Mouse (Mus musculus) bone marrow macrophage, adult 2 months (primary cell): ENCODE measurements around the gene Blcap. TPM values are rescaled to one million over a fixed set of nuclear protein-coding genes. Genes with fewer than 3 reads are reported as not detected.

Source experiments
- H3K27ac ChIP-seq: 2 replicates; pipeline ENCODE4 v1.5.1; 2012; ENCODE audit warnings: low read depth, low read length; ENCODE audit not compliant: insufficient read depth
- H3K4me1 ChIP-seq: 2 replicates; pipeline ENCODE4 v1.6.1; 2012; ENCODE audit warnings: low read length; ENCODE audit not compliant: control insufficient read depth, insufficient read depth
- H3K4me3 ChIP-seq: 2 replicates; pipeline ENCODE4 v1.5.1; 2012; ENCODE audit warnings: mild to moderate bottlenecking, low read length, moderate library complexity; ENCODE audit not compliant: insufficient read depth
- CTCF ChIP-seq: IDR thresholded peaks from 2 replicates; pipeline ENCODE4 v1.5.1; 2012; ENCODE audit warnings: low read depth, mild to moderate bottlenecking, low read length, moderate library complexity
- POLR2A ChIP-seq: IDR thresholded peaks from 2 replicates; pipeline ENCODE4 v1.6.1; 2012; ENCODE audit warnings: mild to moderate bottlenecking, low read depth, low read length, borderline replicate concordance
- polyA plus RNA-seq: library from polyadenylated mRNA; stranded (reverse); fragments of >200 nt; gene quantifications from 2 replicates; pipeline ENCODE4 v1.2.4, GENCODE M21; 2012; ENCODE audit not compliant: missing spikeins, insufficient read depth, insufficient read length

The Blcap gene
- polyA plus RNA-seq, 1 experiment: 33.5 TPM

DNA sequence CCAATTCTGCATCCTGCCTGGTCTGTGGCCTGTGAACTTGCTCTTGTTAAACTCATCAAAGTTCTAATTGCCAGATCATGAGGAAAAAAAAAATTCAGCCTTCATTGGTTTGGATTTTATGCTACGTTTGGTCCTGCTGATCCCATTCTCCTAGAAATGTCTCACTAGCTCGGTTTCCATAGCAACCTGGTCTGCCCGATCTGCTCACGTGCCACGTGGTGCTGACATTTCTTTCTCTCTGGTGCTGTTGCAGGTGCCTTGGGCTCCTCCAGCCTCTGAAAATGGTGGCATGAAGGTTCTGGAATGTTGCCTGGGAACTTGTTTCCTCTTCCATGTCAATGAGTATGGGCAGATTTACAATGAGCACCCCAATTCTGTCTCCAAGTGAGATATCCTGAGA, 50.6 kb downstream of the Blcap start:
- no peak overlapping the region for H3K27ac ChIP-seq
- H3K4me1 ChIP-seq: no peaks in the 10 kb centered on the region
- no peak overlapping the region for H3K4me3 ChIP-seq
- TF ChIP-seq CTCF (no peak), POLR2A (no peak)

- Histone ChIP-seq H3K27ac (no peak overlapping the region), H3K4me1 (peaks cover 6% of the 10 kb centered on the region), H3K4me3 (no peak overlapping the region)
- TF ChIP-seq POLR2A (no peak), CTCF (no peak)
Measured at GRCm38 (mm10) chr2:157519452-157519851, 51.6 kb downstream of the Blcap start.

GRCm38 (mm10) chr2:157518451-157518850, 52.6 kb downstream of the Blcap start:
- no peak overlapping the region for H3K27ac ChIP-seq
- TF ChIP-seq CTCF: no peak
- TF ChIP-seq POLR2A: no peak
- peaks cover 15% of the 10 kb centered on the region for H3K4me1 ChIP-seq
- H3K4me3 ChIP-seq: no peak overlapping the region

GRCm38 (mm10) chr2:157517526-157517925, 53.5 kb downstream of the Blcap start:
- TF ChIP-seq POLR2A (no peak), CTCF (no peak)

GRCm38 (mm10) chr2:157514353-157514752, 56.7 kb downstream of the Blcap start:
- H3K4me3 ChIP-seq: no peak overlapping the region
- TF ChIP-seq POLR2A (no peak), CTCF (no peak)
- H3K27ac ChIP-seq: peak overlapping the region; percentile 67
- H3K4me1 ChIP-seq: peaks cover 27% of the 10 kb centered on the region

More at GRCm38 (mm10) chr2:157517526-157517925, 53.5 kb downstream of the Blcap start:
- Histone ChIP-seq H3K27ac (no peak overlapping the region), H3K4me3 (no peak overlapping the region), H3K4me1 (peaks cover 22% of the 10 kb centered on the region)

GRCm38 (mm10) chr2:157513737-157514208, 57.3 kb downstream of the Blcap start:
- no peak overlapping the region for H3K4me3 ChIP-seq
- no peak for TF ChIP-seq POLR2A
- no peak for TF ChIP-seq CTCF
- peak overlapping the region; percentile 83 for H3K27ac ChIP-seq
- peaks cover 27% of the 10 kb centered on the region for H3K4me1 ChIP-seq

- Histone ChIP-seq H3K27ac (peak overlapping the region; percentile 83), H3K4me1 (peaks cover 27% of the 10 kb centered on the region)
- TF ChIP-seq POLR2A (no peak), CTCF (no peak)
Measured at GRCm38 (mm10) chr2:157512859-157513258, 58.2 kb downstream of the Blcap start.

GRCm38 (mm10) chr2:157510031-157510430, 61.0 kb downstream of the Blcap start:
- Histone ChIP-seq H3K27ac (no peak overlapping the region), H3K4me3 (no peak overlapping the region), H3K4me1 (peaks cover 27% of the 10 kb centered on the region)
- TF ChIP-seq CTCF (no peak), POLR2A (no peak)

More at GRCm38 (mm10) chr2:157512859-157513258, 58.2 kb downstream of the Blcap start:
- H3K4me3 ChIP-seq: no peak overlapping the region

GRCm38 (mm10) chr2:157509182-157509581, 61.9 kb downstream of the Blcap start:
- Histone ChIP-seq H3K27ac (no peak overlapping the region), H3K4me3 (no peak overlapping the region), H3K4me1 (peaks cover 19% of the 10 kb centered on the region)
- TF ChIP-seq POLR2A: no peak
- no peak for TF ChIP-seq CTCF

DNA sequence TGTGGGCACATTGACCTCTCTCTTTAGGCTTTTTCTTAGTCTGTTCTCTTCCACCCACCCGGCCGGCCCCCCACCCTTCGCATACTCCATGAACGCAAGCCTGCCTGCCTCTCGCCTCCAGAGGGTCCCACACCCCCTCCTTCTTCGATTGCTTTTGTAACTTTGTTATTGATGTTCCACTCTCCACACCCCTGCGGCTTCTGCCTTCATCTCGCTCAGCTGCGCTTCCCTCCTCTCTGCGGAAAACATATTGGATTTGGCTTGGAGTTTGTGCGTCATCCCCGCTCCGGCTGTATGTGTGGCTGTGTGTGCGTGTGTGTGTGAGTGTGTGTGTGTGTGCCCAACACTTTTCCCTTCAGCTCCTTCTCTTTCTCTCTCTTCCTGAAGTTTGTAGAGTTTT, 64.3 kb downstream of the Blcap start:
- H3K4me1 ChIP-seq: peaks cover 5% of the 10 kb centered on the region; the same call in 1 of the 2 replicates

More for the DNA sequence above, 64.3 kb downstream of the Blcap start:
- TF ChIP-seq CTCF (no peak), POLR2A (no peak)
- no peak overlapping the region for H3K4me3 ChIP-seq
- H3K27ac ChIP-seq: no peak overlapping the region

Other genes starting within 250 kb of the Blcap start
- not detected in 2 replicates for gene Ghrh, start 223.8 kb downstream of the Blcap start, polyA plus RNA-seq
- gene Manbal, start 203.7 kb downstream of the Blcap start, polyA plus RNA-seq: 32.7 and 33.5 TPM in 2 replicates
- 3.0 and 3.4 TPM in 2 replicates for gene Src, start 152.8 kb downstream of the Blcap start, polyA plus RNA-seq
- not detected in 2 replicates for gene Nnat, start 11.2 kb downstream of the Blcap start, polyA plus RNA-seq
- gene Ctnnbl1, start 166.1 kb upstream of the Blcap start, polyA plus RNA-seq: 22.7 and 25.0 TPM in 2 replicates